Mouse (Mus musculus): ENCODE results near the gene Prdm8. TPM values are rescaled to one million over a fixed set of nuclear protein-coding genes. Genes with fewer than 3 reads are reported as not detected.

Prdm8 gene
- polyA plus RNA-seq, 1 experiment from 2014 or later = 0.20 TPM

Other genes starting within 250 kb of the Prdm8 start
- 28.6 and 28.7 TPM in 2 replicates for gene Antxr2, start 136.2 kb upstream of the Prdm8 start, polyA plus RNA-seq (2015; fragmentation: Nextera tagmentation; extraction: Ambion mirVana)
- 0.36 and 0.79 TPM in 2 replicates for gene Fgf5, start 87.0 kb downstream of the Prdm8 start, polyA plus RNA-seq (2015; fragmentation: Nextera tagmentation; extraction: Ambion mirVana)
- gene Cfap299, start 162.1 kb downstream of the Prdm8 start, polyA plus RNA-seq (2015; fragmentation: Nextera tagmentation; extraction: Ambion mirVana) = 0.48 and 0.88 TPM in 2 replicates